Mouse (Mus musculus) ES-E14 (cell line): Measurements from ENCODE around the gene Ptprk. TPM values are rescaled to one million over a fixed set of nuclear protein-coding genes. Genes with fewer than 3 reads are reported as not detected.

ENCODE experiments used
- DNase-seq: peaks from one replicate; pipeline ENCODE4 v3.0.0-alpha.2; 2013; ENCODE audit warnings: low read depth, low spot score
- H3K27ac ChIP-seq: 2 replicates; pipeline ENCODE4 v1.5.1; 2012; ENCODE audit warnings: low read depth, mild to moderate bottlenecking, low read length, moderate library complexity, mixed read lengths; ENCODE audit not compliant: poor library complexity, insufficient read depth, severe bottlenecking
- H3K36me3 ChIP-seq: 2 replicates; pipeline ENCODE4 v1.6.1; 2012; ENCODE audit warnings: mild to moderate bottlenecking, low read length, moderate library complexity, mixed read lengths; ENCODE audit not compliant: control insufficient read depth, poor library complexity, insufficient read depth, severe bottlenecking
- H3K4me1 ChIP-seq, 2 experiments: fragments of 150-350 bp in 1 of 2; sonication (generic) in 1 of 2; 2 replicates each; pipeline ENCODE4 v1.6.1; 2012; ENCODE audit warnings: low read length in 2 of 2, mild to moderate bottlenecking in 1 of 2, mixed read lengths in 1 of 2; ENCODE audit not compliant: control insufficient read depth in 2 of 2, insufficient read depth in 2 of 2, poor library complexity in 1 of 2
- H3K4me3 ChIP-seq, 2 experiments: fragments of 150-350 bp in 1 of 2; sonication (generic) in 1 of 2; 2 replicates each; pipeline ENCODE4 v1.5.1; 2012; ENCODE audit warnings: low read length in 2 of 2, low read depth in 1 of 2, mild to moderate bottlenecking in 1 of 2, mixed read lengths in 1 of 2; ENCODE audit not compliant: insufficient read depth in 1 of 2, poor library complexity in 1 of 2, severe bottlenecking in 1 of 2
- H3K9ac ChIP-seq: 2 replicates; pipeline ENCODE4 v1.6.1; 2012; ENCODE audit warnings: low read depth, mild to moderate bottlenecking, low read length, mixed read lengths; ENCODE audit not compliant: poor library complexity, insufficient read depth, severe bottlenecking
- H3K9me3 ChIP-seq: fragments of 150-350 bp; sonication (generic); 2 replicates; pipeline ENCODE4 v1.6.1; 2012; ENCODE audit warnings: low read depth, mild to moderate bottlenecking, low read length; ENCODE audit not compliant: control insufficient read depth, insufficient read depth
- CHD2 ChIP-seq: IDR thresholded peaks from 2 replicates; pipeline ENCODE4 v1.6.1; 2014; ENCODE audit warnings: mild to moderate bottlenecking, low read depth, low read length, inconsistent platforms
- HCFC1 ChIP-seq: IDR thresholded peaks from 2 replicates; pipeline ENCODE4 v1.6.1; 2012; ENCODE audit warnings: low read length, inconsistent platforms, borderline replicate concordance; ENCODE audit not compliant: insufficient read depth
- MAFK ChIP-seq: IDR thresholded peaks from 2 replicates; pipeline ENCODE4 v1.6.1; 2014; ENCODE audit warnings: mild to moderate bottlenecking, low read depth, low read length, inconsistent platforms; ENCODE audit not compliant: insufficient read depth
- ZC3H11A ChIP-seq: IDR thresholded peaks from 2 replicates; pipeline ENCODE4 v1.6.1; 2012; ENCODE audit warnings: low read depth, mild to moderate bottlenecking, inconsistent platforms, low read length, borderline replicate concordance
- ZNF384 ChIP-seq: IDR thresholded peaks from 2 replicates; pipeline ENCODE4 v1.6.1; 2012; ENCODE audit warnings: low read depth, low read length, inconsistent platforms
- in situ Hi-C, 2 experiments: fragments of 600-800 bp; cut with MboI; formaldehyde crosslinking; loops; one replicate each; pipeline ENCODE4 v1.15.1; 2025; ENCODE audit warnings: low sequenced_read_pairs in 2 of 2, inconsistent platforms in 1 of 2; ENCODE audit not compliant: unreplicated experiment in 2 of 2
- total RNA-seq: library from RNA; depleted of rRNA; stranded (reverse); fragments of 300-350 nt; gene quantifications from 2 replicates; pipeline ENCODE4 v1.2.3, GENCODE M21; 2012

The Ptprk gene
- total RNA-seq, 1 experiment, result 67.0 TPM

DNA sequence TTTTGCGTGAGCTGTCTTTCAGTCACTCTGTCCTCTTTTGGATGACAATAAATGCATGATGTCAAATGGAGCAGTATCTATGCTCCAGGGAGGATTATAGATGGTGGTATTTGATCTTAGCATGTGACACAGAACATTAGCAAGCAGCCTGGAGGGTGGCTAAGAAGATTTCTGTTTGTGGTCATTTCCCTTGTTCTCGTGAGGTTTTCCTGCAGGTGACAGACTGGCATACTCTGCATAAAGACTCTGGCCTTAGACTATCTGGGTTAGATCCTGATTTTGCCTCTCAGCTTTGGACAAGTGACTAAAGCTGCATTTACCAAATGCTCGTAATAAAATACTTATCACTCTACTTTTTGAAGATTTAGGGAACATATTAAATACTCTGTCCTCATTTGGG, 423.9 kb downstream of the Ptprk start:
- Histone ChIP-seq H3K27ac (no peak overlapping the region), H3K9ac (no peak overlapping the region), H3K9me3 (no peaks in the 10 kb centered on the region), H3K36me3 (no peaks in the 10 kb centered on the region), H3K4me1 (peaks cover 0 to 2% of the 10 kb centered on the region in 2 experiments; a peak in 1 of 4 replicates), H3K4me3 (no peak overlapping the region)
- TF ChIP-seq MAFK, result no peak
- no peak for TF ChIP-seq ZNF384
- no peak for TF ChIP-seq CHD2
- no peak for TF ChIP-seq HCFC1
- TF ChIP-seq ZC3H11A, result no peak
- in situ Hi-C loops, result no loop called here
- DNase-seq, result no peak

DNA sequence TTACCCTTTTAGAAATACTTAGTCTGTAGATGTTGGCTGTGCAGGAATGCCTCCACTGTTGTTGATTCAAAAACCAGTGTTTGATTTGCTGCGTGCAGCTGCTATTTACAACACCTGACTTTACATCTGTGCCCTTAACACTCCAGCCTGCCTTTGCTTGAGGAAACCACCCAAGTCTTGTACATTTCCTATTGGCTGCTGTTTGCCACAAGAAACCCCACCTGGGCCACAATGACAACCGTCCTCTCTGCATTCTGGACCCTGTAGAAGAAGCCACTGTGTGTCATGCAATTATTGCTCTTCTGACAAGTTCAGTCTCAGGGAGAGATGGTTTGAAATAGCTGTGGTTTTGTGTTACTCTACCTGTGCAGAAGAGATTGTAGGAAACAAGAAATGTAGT, 439.0 kb downstream of the Ptprk start:
- no peaks in the 10 kb centered on the region for H3K9me3 ChIP-seq
- no peak overlapping the region for H3K27ac ChIP-seq
- DNase-seq, result no peak
- in situ Hi-C loops, result no loop called here
- no peak overlapping the region for H3K9ac ChIP-seq
- no peaks in the 10 kb centered on the region; a peak in 1 of 4 replicates for H3K4me1 ChIP-seq
- H3K36me3 ChIP-seq, result no peaks in the 10 kb centered on the region
- no peak overlapping the region for H3K4me3 ChIP-seq
- TF ChIP-seq ZNF384, result no peak
- TF ChIP-seq HCFC1, result no peak
- no peak for TF ChIP-seq ZC3H11A
- TF ChIP-seq MAFK, result no peak
- TF ChIP-seq CHD2, result no peak

DNA sequence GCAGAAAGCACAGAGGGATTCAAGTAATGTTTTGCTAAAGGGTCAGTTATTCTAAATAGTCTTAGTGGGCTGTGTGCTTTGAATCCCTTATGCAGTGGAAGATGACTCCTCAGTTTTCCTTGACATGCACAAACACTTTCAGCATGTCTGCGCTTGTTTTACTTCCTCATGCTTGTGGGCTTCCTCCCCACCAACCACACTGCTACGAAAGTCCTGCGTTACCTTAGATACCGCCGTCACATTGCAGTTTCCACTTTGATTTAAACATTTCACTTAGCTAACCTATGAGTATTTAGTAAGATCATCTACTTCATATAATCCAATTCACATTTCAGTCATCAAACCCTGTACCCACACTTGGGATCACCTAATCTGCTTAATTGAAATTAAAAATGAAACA, 441.5 kb downstream of the Ptprk start:
- TF ChIP-seq ZNF384 (no peak), MAFK (no peak), CHD2 (no peak), ZC3H11A (no peak)
- no peaks in the 10 kb centered on the region for H3K36me3 ChIP-seq
- H3K9me3 ChIP-seq, result no peaks in the 10 kb centered on the region
- no peak overlapping the region for H3K27ac ChIP-seq
- no peak for DNase-seq
- no peaks in the 10 kb centered on the region; a peak in 1 of 4 replicates for H3K4me1 ChIP-seq
- in situ Hi-C loops, result no loop called here
- no peak overlapping the region for H3K9ac ChIP-seq
- H3K4me3 ChIP-seq, result no peak overlapping the region

GRCm38 (mm10) chr10:28518297-28518696, 443.7 kb downstream of the Ptprk start:
- Histone ChIP-seq H3K4me1 (no peaks in the 10 kb centered on the region; a peak in 1 of 4 replicates), H3K9me3 (no peaks in the 10 kb centered on the region), H3K4me3 (no peak overlapping the region), H3K27ac (no peak overlapping the region), H3K36me3 (no peaks in the 10 kb centered on the region), H3K9ac (no peak overlapping the region)
- in situ Hi-C loops, result no loop called here
- TF ChIP-seq ZNF384 (no peak), HCFC1 (no peak), MAFK (no peak), CHD2 (no peak), ZC3H11A (no peak)
- no peak for DNase-seq

- Histone ChIP-seq H3K36me3 (no peaks in the 10 kb centered on the region), H3K4me1 (no peaks in the 10 kb centered on the region; a peak in 1 of 4 replicates), H3K9me3 (no peaks in the 10 kb centered on the region), H3K27ac (no peak overlapping the region), H3K4me3 (no peak overlapping the region), H3K9ac (no peak overlapping the region)
- DNase-seq, result no peak
- in situ Hi-C loops, result no loop called here
- TF ChIP-seq HCFC1 (no peak), MAFK (no peak), ZC3H11A (no peak), CHD2 (no peak), ZNF384 (no peak)
Measured at GRCm38 (mm10) chr10:28519861-28520260, 445.2 kb downstream of the Ptprk start.
